Mouse (Mus musculus) heart, adult 2 months (tissue): ENCODE results near the gene Clec4d. TPM values are rescaled to one million over a fixed set of nuclear protein-coding genes. Genes with fewer than 3 reads are reported as not detected.

Experiments used
- DNase-seq, 2 experiments: peaks; one replicate each; pipeline ENCODE4 v3.0.0; 2021
- H3K27ac ChIP-seq: fragments of 200-600 bp; 2 replicates; pipeline ENCODE4 v1.8.1; 2022
- H3K27me3 ChIP-seq: fragments of 200-500 bp; 2 replicates; pipeline ENCODE4 v1.6.1; 2012; ENCODE audit warnings: mild to moderate bottlenecking, low read length, inconsistent platforms, mixed read lengths; ENCODE audit not compliant: control insufficient read depth, insufficient read depth
- H3K36me3 ChIP-seq: fragments of 200-500 bp; 2 replicates; pipeline ENCODE4 v1.6.1; 2012; ENCODE audit warnings: low read length, inconsistent platforms; ENCODE audit not compliant: control insufficient read depth, insufficient read depth
- H3K4me1 ChIP-seq: fragments of 200-500 bp; 2 replicates; pipeline ENCODE4 v1.6.1; 2011; ENCODE audit warnings: low read length; ENCODE audit not compliant: control insufficient read depth, insufficient read depth
- H3K4me3 ChIP-seq: fragments of 200-600 bp; 2 replicates; pipeline ENCODE4 v1.8.1; 2022
- H3K79me2 ChIP-seq: fragments of 200-500 bp; replicated peaks from 2 replicates; pipeline ENCODE4 v1.6.1; 2012; ENCODE audit warnings: mild to moderate bottlenecking, inconsistent platforms, low read length, moderate library complexity, mixed read lengths; ENCODE audit not compliant: control insufficient read depth, insufficient read depth
- H3K9ac ChIP-seq: fragments of 200-500 bp; 2 replicates; pipeline ENCODE4 v1.6.1; 2012; ENCODE audit warnings: low read depth, mild to moderate bottlenecking, control low read depth, inconsistent platforms, low read length, mixed read lengths
- CTCF ChIP-seq: fragments of 200-600 bp; IDR thresholded peaks from 2 replicates; pipeline ENCODE4 v1.8.1; 2022; ENCODE audit warnings: antibody characterized with exemption, mild to moderate bottlenecking, moderate library complexity
- EP300 ChIP-seq: fragments of 200-500 bp; IDR thresholded peaks from 2 replicates; pipeline ENCODE4 v1.6.1; 2011; ENCODE audit warnings: low read depth, low read length, control low read depth; ENCODE audit not compliant: insufficient read depth
- POLR2A ChIP-seq: fragments of 200-500 bp; IDR thresholded peaks from 2 replicates; pipeline ENCODE4 v1.6.1; 2011; ENCODE audit warnings: mild to moderate bottlenecking, low read depth, low read length, control low read depth; ENCODE audit not compliant: insufficient read depth
- WGBS: fragments of 180-500 bp; shearing (Covaris S2); methylation state at CpG from one replicate; pipeline ENCODE4 v1.1.7; 2018; 5-methylcytosine and 5-hydroxymethylcytosine counted together
- intact Hi-C: fragments of 180-260 bp; cut with DNase I; formaldehyde crosslinking; loops from one replicate; pipeline ENCODE4 v1.15.1; 2025
- polyA plus RNA-seq: library from polyadenylated mRNA; depleted of rRNA; stranded (reverse); fragments of >200 nt; gene quantifications from 2 replicates; pipeline ENCODE4 v1.2.3, GENCODE M21; 2012
- total RNA-seq, 2 experiments: library from RNA; stranded (reverse); gene quantifications; 2 replicates each; pipeline ENCODE4 v1.2.3; 2021

The Clec4d gene
- total and polyA plus RNA-seq, 3 experiments, result 0.64 to 1.1 (median 0.68) TPM

DNA sequence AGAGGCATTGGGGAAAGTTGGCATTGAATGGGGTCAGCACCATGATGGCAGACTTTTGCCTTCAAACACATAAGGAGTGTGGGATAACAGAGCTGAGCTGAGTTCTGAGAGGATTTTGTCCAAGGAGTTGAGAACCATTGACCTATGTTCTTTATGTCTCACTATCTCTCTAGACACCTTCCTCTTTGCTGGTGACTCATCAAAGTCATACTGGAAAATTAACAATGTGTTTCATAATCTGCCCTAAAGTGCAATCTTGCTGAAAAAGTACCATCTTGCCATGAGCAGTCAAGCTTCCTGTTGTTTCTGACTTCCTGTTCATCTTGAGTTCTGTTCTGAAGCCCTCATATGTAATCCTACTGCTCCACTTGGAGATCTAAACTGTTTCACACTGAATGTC lies 9.2 kb upstream of the Clec4d start:
- intact Hi-C loops, result no loop called here
- Histone ChIP-seq H3K36me3 (no peaks in the 10 kb centered on the region), H3K9ac (no peak overlapping the region), H3K4me3 (no peak overlapping the region), H3K27ac (no peak overlapping the region), H3K27me3 (no peaks in the 10 kb centered on the region), H3K4me1 (no peaks in the 10 kb centered on the region), H3K79me2 (no peaks in the 10 kb centered on the region)
- TF ChIP-seq POLR2A (no peak), CTCF (no peak), EP300 (no peak)
- no peak for DNase-seq

DNA sequence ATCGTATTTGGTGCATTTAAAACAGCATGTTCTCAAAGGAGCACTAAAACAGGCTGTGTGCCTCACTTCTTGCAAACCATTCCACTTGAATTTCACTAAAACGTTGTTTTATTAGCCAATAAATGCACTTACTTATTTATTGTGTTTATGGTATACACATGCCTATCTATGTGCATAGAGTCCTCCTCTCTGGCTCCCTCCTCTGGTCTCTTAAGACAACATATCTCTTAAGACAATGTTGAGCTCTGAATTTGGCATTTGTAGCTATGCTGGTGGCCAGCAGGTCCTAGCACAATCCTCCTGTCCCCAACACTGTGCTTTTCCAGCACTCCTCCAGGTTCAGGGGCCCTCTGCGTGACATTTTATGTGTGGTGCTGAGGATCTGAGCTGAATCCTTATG lies 3.0 kb upstream of the Clec4d start:
- Histone ChIP-seq H3K27me3 (no peaks in the 10 kb centered on the region), H3K36me3 (no peaks in the 10 kb centered on the region), H3K27ac (no peak overlapping the region), H3K79me2 (no peaks in the 10 kb centered on the region), H3K9ac (no peak overlapping the region), H3K4me3 (no peak overlapping the region), H3K4me1 (no peaks in the 10 kb centered on the region)
- intact Hi-C loops, result no loop called here
- no peak for TF ChIP-seq POLR2A
- TF ChIP-seq EP300, result no peak
- TF ChIP-seq CTCF, result no peak
- no peak for DNase-seq
- WGBS, result 66% methylated on average over 3 of the region's 3 CpGs

DNA sequence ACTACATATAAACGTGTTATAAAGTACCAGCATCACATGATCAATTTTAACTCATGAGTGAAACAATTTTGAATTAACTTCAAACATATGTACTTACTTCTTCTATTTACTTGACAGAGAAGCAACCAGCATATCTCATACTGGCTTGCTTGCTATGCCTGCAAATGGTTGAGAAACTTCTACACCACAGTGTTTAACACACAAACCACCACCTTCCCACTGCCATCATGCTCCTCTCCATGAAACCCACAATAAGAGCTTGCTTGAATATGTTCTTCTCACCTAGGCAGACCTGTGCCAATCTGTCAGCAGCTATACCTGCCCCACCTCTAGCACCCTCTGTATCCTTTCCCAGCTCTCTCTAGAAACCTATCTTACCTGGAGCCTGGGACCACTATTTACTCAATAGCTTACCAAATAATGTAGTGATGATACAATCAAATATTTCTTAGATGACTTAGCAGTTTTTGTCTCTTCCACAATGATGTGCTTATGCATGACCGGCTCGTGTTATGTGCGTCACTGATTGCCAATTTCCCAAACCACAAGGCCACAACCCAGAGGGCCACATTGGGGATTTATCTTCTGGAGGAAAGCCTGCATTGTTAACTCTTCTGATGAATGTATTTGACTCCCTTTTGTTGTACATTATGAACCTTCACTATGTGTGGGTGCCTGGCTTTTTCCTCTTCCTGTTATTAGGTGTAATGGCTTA lies 1.9 kb upstream of the Clec4d start:
- WGBS, result 59% methylated on average over 4 of the region's 4 CpGs
- no peaks in the 10 kb centered on the region for H3K36me3 ChIP-seq
- no peak for DNase-seq
- H3K4me1 ChIP-seq, result no peaks in the 10 kb centered on the region
- H3K27me3 ChIP-seq, result no peaks in the 10 kb centered on the region
- no peak for TF ChIP-seq POLR2A
- TF ChIP-seq EP300, result no peak
- no peak for TF ChIP-seq CTCF
- H3K27ac ChIP-seq, result no peak overlapping the region
- intact Hi-C loops, result no loop called here
- H3K79me2 ChIP-seq, result no peaks in the 10 kb centered on the region
- no peak overlapping the region for H3K9ac ChIP-seq
- H3K4me3 ChIP-seq, result no peak overlapping the region

DNA sequence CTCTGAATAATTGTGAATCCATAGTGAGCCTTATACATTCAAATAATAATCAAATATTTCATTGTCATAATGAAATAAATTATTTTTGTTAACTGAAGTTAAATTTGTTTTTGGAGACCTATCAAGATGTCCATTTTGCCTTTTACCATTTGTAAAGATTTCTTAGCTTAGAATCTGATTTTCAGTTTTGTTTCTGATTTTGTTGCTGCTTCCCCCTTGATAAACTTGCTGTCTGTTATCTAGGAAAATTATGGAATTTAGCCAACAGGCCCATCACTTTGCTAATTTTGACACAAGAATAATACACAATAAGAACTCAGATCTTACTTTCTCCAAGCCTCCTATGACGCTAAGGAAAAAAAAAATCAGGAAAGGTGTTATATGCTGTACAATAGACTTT lies 1.0 kb upstream of the Clec4d start:
- H3K36me3 ChIP-seq, result no peaks in the 10 kb centered on the region
- TF ChIP-seq EP300 (no peak), CTCF (no peak), POLR2A (no peak)
- no peak overlapping the region for H3K27ac ChIP-seq
- intact Hi-C loops, result no loop called here
- 73% methylated on average over 1 of the region's 1 CpGs for WGBS
- H3K79me2 ChIP-seq, result no peaks in the 10 kb centered on the region
- H3K4me3 ChIP-seq, result no peak overlapping the region
- H3K9ac ChIP-seq, result no peak overlapping the region
- no peak for DNase-seq
- no peaks in the 10 kb centered on the region for H3K4me1 ChIP-seq
- H3K27me3 ChIP-seq, result no peaks in the 10 kb centered on the region

DNA sequence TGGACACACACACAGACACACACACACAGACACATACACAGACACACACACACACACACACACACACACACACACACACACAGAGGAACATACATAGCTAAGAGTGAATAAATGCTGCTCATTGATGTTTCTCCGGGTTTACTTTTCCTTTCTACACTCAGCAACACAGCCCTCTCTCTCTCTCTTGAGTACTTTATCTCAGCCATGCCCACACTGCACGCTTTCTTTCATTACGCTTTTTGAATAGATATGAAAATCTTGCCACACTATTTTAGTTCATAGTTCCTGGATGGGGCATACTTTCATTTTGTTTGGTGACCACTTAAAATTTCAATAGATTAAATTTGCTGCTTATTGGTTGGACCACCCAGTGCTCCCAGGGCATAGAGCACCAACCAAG lies 2.3 kb downstream of the Clec4d start:
- Histone ChIP-seq H3K9ac (no peak overlapping the region), H3K4me3 (no peak overlapping the region), H3K79me2 (no peaks in the 10 kb centered on the region), H3K4me1 (no peaks in the 10 kb centered on the region), H3K36me3 (no peaks in the 10 kb centered on the region), H3K27me3 (no peaks in the 10 kb centered on the region), H3K27ac (no peak overlapping the region)
- 71% methylated on average over 3 of the region's 3 CpGs for WGBS
- intact Hi-C loops, result no loop called here
- TF ChIP-seq POLR2A (no peak), CTCF (no peak), EP300 (no peak)
- DNase-seq, result no peak

DNA sequence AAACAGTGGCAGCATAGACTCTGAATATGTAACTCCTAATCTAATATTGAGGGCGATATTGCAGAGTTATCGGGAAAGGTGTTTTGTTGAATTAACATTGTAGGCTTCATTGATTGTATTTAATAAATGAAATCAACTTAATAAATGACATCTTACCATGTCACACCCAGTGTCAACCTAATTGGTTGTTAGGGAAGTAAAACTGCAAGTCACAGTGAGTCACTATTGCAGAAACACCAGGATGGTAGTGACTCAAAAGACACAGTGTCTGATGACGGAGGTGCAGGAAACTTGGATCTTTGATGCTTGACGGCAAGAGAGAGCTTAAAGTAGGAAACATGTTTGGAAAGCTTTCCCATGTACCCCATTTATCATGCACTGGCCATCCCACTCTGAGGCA lies 3.9 kb downstream of the Clec4d start:
- Histone ChIP-seq H3K4me1 (no peaks in the 10 kb centered on the region), H3K27me3 (no peaks in the 10 kb centered on the region), H3K27ac (no peak overlapping the region), H3K9ac (no peak overlapping the region), H3K36me3 (no peaks in the 10 kb centered on the region), H3K79me2 (no peaks in the 10 kb centered on the region), H3K4me3 (no peak overlapping the region)
- no peak for TF ChIP-seq CTCF
- TF ChIP-seq EP300, result no peak
- no peak for TF ChIP-seq POLR2A
- DNase-seq, result no peak
- WGBS, result 83% methylated on average over 4 of the region's 4 CpGs
- intact Hi-C loops, result no loop called here
